Mouse (Mus musculus) heart, adult 18-20 months (tissue): Measurements from ENCODE around the gene Fxyd6. TPM values are rescaled to one million over a fixed set of nuclear protein-coding genes. Genes with fewer than 3 reads are reported as not detected.

Experiments
- DNase-seq, 2 experiments: peaks; one replicate each; pipeline ENCODE4 v3.0.0; 2021 to 2022; ENCODE audit warnings: mixed read lengths in 1 of 2
- long read RNA-seq, 2 experiments: library from polyadenylated mRNA; stranded (forward); transcript quantifications; one replicate each; pipeline ENCODE4 v2.0.0; 2021
- total RNA-seq, 2 experiments: library from RNA; stranded (reverse); gene quantifications; 2 replicates each; pipeline ENCODE4 v1.2.3; 2021

The Fxyd6 gene
- total RNA-seq, result 10 to 100 TPM; 15.0 TPM
- long read RNA-seq, experiment 1, transcript Fxyd6-201 (8 exons, 1,788 nt), result minor isoform, 11 of 35 reads
- long read RNA-seq, experiment 1, transcript Fxyd6-203 (8 exons, 1,789 nt), result major isoform, 17 of 35 reads
- long read RNA-seq, experiment 1, partial matches to known transcripts, result 3 of 35 reads
- long read RNA-seq, experiment 1, other reads (novel, unspliced or antisense), result 4 of 35 reads
- long read RNA-seq, experiment 2, transcript Fxyd6-203 (8 exons, 1,789 nt), result major isoform, 8 of 13 reads
- long read RNA-seq, experiment 2, partial matches to known transcripts, result 0 of 13 reads
- long read RNA-seq, experiment 2, other reads (novel, unspliced or antisense), result 1 of 13 reads

GRCm38 (mm10) chr9:45370117-45370561 is at the start of gene Fxyd6:
Fxyd6 (plus strand) TSS chr9:45370185.
- DNase-seq, result peak; percentile 57 to 79

- no peak for DNase-seq
Observed at GRCm38 (mm10) chr9:45321465-45321864, 48.5 kb upstream of the Fxyd6 start.

- no peak for DNase-seq
Observed at GRCm38 (mm10) chr9:45321946-45322430, 48.0 kb upstream of the Fxyd6 start.

GRCm38 (mm10) chr9:45326390-45326789 is 43.6 kb upstream of the Fxyd6 start:
- no peak for DNase-seq

GRCm38 (mm10) chr9:45328263-45328662 is 41.7 kb upstream of the Fxyd6 start:
- DNase-seq, result peak in 1 of 2 experiments; percentile 24

- no peak for DNase-seq
Observed at GRCm38 (mm10) chr9:45329577-45329976, 40.4 kb upstream of the Fxyd6 start.

- no peak for DNase-seq
Observed at GRCm38 (mm10) chr9:45337406-45337805, 32.6 kb upstream of the Fxyd6 start.

GRCm38 (mm10) chr9:45343066-45343465 is 26.9 kb upstream of the Fxyd6 start:
- DNase-seq, result no peak

- DNase-seq, result peak; percentile 45 to 56
Observed at GRCm38 (mm10) chr9:45345516-45345915, 24.5 kb upstream of the Fxyd6 start.

- DNase-seq, result no peak
Observed at GRCm38 (mm10) chr9:45346276-45346675, 23.7 kb upstream of the Fxyd6 start.

GRCm38 (mm10) chr9:45348560-45348959 is 21.4 kb upstream of the Fxyd6 start:
- no peak for DNase-seq

GRCm38 (mm10) chr9:45349181-45349580 is 20.8 kb upstream of the Fxyd6 start:
- no peak for DNase-seq

GRCm38 (mm10) chr9:45349851-45350250 is 20.1 kb upstream of the Fxyd6 start:
- no peak for DNase-seq

- no peak for DNase-seq
Observed at GRCm38 (mm10) chr9:45355192-45355591, 14.8 kb upstream of the Fxyd6 start.

GRCm38 (mm10) chr9:45358356-45358755 is 11.6 kb upstream of the Fxyd6 start:
- DNase-seq, result no peak

- DNase-seq, result peak; percentile 63 to 67
Observed at GRCm38 (mm10) chr9:45362051-45362461, 7.9 kb upstream of the Fxyd6 start.

- DNase-seq, result no peak
Observed at GRCm38 (mm10) chr9:45363639-45364214, 6.3 kb upstream of the Fxyd6 start.

GRCm38 (mm10) chr9:45367716-45368115 is 2.3 kb upstream of the Fxyd6 start:
- DNase-seq, result peak; percentile 20 to 25

- DNase-seq, result peak; percentile 66 to 75
Observed at GRCm38 (mm10) chr9:45368341-45368901, 1.6 kb upstream of the Fxyd6 start.

GRCm38 (mm10) chr9:45370616-45371336 is 791 bp downstream of the Fxyd6 start:
- no peak for DNase-seq

GRCm38 (mm10) chr9:45371337-45371707 is 1.3 kb downstream of the Fxyd6 start:
- DNase-seq, result no peak

- DNase-seq, result no peak
Observed at GRCm38 (mm10) chr9:45373896-45374295, 3.9 kb downstream of the Fxyd6 start.
